Mouse (Mus musculus): ENCODE data around the gene Treml4. TPM values are rescaled to one million over a fixed set of nuclear protein-coding genes. Genes with fewer than 3 reads are reported as not detected.

Gene Treml4
- polyA plus RNA-seq (2016; fragmentation: Nextera tagmentation; extraction: Ambion mirVana): not detected in 2 replicates

DNA sequence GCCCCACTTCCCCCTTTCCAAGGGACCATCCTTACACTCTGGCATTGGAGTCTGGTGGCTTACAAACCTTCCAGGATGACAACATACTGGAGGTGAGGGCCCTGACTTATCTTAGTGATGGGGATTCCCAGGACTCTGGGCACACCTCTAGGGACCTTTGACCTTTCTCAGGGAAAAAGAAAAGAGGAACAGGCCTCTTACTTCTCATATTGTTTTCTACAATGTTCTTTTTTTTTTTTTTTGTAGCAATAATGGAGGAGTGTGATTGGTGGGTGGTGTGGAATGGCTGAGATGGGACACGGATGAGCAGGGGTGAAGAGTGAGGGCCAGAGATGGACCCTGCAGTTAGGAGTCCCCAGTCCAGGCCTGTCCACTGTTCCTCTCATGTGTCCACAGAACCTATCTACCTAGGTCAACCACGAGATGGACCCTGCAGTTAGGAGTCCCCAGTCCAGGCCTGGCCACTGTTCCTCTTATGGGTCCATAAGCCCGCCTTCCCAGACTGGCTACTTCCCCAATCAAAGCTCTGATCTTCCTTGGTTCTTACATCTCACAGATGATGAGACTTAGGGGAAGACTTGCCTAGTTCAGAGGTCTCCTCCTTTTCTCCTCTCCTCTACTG, at the start of gene Treml4:
Gene Treml4, plus strand, starts transcription at position 555 of the 622 bp plus-strand sequence.
- Histone ChIP-seq H3K36me3 (no peaks in the 10 kb centered on the region), H3K27ac (no peak within 1 kb of the TSS), H3K9ac (replicated peaks) (no peak within 1 kb of the TSS), H3K4me3 (replicated peaks) (no peak within 1 kb of the TSS), H3K4me1 (replicated peaks) (no peaks in the 10 kb centered on the region; the same call in 1 of the 2 replicates), H3K4me2 (no peak within 1 kb of the TSS), H3K9me3 (peaks cover 10% of the 10 kb centered on the region), H3K27me3 (no peaks in the 10 kb centered on the region)
- ATAC-seq (ENCODE audit: insufficient number of reproducible peaks, insufficient read depth, low FRiP score, low TSS enrichment, low read depth): no peak
- 86% methylated on average over 3 of the region's 3 CpGs for WGBS

DNA sequence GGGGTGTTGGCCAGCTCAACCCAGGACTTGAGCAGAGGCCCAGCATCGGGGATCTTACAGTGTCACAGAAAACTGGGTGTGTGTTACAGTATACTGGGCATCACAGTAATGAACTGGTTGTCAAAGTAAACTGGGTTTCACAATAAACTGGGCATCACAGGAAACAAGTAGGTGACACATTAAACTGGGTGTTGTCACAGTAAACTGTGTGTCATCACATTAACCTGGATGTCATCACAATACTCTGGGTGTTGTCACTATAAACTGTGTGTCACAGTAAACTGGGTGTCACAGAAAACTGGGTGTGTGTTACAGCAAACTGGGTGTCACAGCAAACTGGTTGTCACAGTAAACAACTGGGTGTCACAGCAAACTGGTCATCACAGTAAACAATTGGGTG, 48.7 kb upstream of the Treml4 start:
- no peaks in the 10 kb centered on the region for H3K36me3 ChIP-seq
- H3K4me1 ChIP-seq (replicated peaks): no peaks in the 10 kb centered on the region
- no peak for ATAC-seq (ENCODE audit: insufficient number of reproducible peaks, insufficient read depth, low FRiP score, low TSS enrichment, low read depth)
- peaks cover 13% of the 10 kb centered on the region for H3K9me3 ChIP-seq
- 93% methylated on average over 1 of the region's 1 CpGs for WGBS
- H3K4me2 ChIP-seq: no peak overlapping the region
- no peaks in the 10 kb centered on the region for H3K27me3 ChIP-seq
- H3K4me3 ChIP-seq (replicated peaks): no peak overlapping the region
- H3K27ac ChIP-seq: no peak overlapping the region
- H3K9ac ChIP-seq (replicated peaks): no peak overlapping the region

DNA sequence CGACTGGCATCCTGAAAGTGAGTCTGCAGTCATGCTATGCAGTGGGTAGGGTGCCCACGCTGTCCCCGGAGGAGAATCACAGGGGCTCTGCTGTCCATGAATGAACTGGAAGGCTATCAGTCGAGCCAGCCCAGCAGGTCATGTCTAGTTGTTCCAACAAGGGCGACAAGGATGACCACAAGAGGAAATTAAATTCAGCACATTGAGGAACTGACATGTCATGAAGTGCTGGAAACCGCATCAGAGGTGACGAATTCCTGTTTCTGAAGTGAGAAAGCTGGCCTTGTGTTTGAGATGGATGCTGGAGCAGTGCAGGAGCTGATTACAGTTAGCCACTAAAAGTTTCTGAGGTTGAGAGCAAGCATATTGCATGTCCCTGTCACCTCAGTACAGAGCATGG, 33.4 kb upstream of the Treml4 start:
- H3K4me3 ChIP-seq (replicated peaks): no peak overlapping the region
- H3K4me2 ChIP-seq: no peak overlapping the region
- H3K9ac ChIP-seq (replicated peaks): no peak overlapping the region
- H3K27me3 ChIP-seq: no peaks in the 10 kb centered on the region
- 89% methylated on average over 7 of the region's 7 CpGs for WGBS
- H3K36me3 ChIP-seq: no peaks in the 10 kb centered on the region
- H3K27ac ChIP-seq: no peak overlapping the region
- H3K4me1 ChIP-seq (replicated peaks): peaks cover 4% of the 10 kb centered on the region; the same call in 1 of the 2 replicates
- no peaks in the 10 kb centered on the region for H3K9me3 ChIP-seq
- no peak for ATAC-seq (ENCODE audit: insufficient number of reproducible peaks, insufficient read depth, low FRiP score, low TSS enrichment, low read depth)

DNA sequence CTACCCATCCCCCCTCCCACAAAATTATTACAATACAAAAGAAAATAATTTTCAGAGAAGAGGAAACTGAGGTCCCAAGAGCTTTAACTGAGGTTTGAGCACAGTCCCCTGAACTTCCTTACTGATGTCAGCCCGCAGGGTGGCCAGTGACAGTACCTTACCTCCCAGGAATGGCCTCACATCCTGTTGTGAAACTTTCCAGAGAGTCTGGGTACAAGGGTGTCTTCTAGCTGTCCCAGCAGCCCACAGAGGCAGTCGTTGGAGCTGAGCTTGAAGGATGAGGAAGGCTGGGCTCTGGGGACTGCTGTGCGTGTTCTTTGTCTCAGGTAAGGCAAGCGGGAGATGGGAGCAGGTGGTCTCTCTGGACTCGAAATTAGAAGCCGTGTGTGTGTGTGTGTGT, 31.6 kb upstream of the Treml4 start, which contains the start of gene Trem1:
Gene Trem1, plus strand, starts transcription at position 251 of the 400 bp plus-strand sequence.
- no peak within 1 kb of the TSS for H3K9ac ChIP-seq (replicated peaks)
- H3K9me3 ChIP-seq: no peaks in the 10 kb centered on the region
- H3K4me3 ChIP-seq (replicated peaks): no peak within 1 kb of the TSS
- H3K36me3 ChIP-seq: no peaks in the 10 kb centered on the region
- no peak for ATAC-seq (ENCODE audit: insufficient number of reproducible peaks, insufficient read depth, low FRiP score, low TSS enrichment, low read depth)
- no peaks in the 10 kb centered on the region for H3K27me3 ChIP-seq
- H3K4me1 ChIP-seq (replicated peaks): peaks cover 9% of the 10 kb centered on the region
- H3K27ac ChIP-seq: no peak within 1 kb of the TSS
- WGBS: 74% methylated on average over 6 of the region's 6 CpGs
- no peak within 1 kb of the TSS for H3K4me2 ChIP-seq

DNA sequence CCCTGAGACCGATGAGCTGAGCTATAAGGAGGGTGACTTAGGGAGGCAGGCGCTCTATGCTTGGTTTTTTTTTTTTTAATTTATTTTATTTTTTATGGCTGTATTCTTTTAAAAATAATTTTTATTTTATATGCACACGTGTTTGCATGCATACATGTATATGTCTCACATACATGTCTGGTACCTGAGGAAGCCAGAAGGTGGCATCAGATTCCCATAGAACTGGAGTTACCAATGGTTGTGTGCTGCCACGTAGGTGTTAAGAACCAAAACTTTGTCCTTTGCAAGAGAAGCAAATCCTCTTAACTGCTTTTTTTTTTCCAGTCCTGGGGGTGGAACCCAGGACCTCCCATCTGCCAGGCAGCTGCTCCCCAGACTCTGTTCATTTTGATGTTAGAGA, 30.3 kb upstream of the Treml4 start:
- no peak for ATAC-seq (ENCODE audit: insufficient number of reproducible peaks, insufficient read depth, low FRiP score, low TSS enrichment, low read depth)
- no peak overlapping the region for H3K9ac ChIP-seq (replicated peaks)
- 87% methylated on average over 4 of the region's 4 CpGs for WGBS

DNA sequence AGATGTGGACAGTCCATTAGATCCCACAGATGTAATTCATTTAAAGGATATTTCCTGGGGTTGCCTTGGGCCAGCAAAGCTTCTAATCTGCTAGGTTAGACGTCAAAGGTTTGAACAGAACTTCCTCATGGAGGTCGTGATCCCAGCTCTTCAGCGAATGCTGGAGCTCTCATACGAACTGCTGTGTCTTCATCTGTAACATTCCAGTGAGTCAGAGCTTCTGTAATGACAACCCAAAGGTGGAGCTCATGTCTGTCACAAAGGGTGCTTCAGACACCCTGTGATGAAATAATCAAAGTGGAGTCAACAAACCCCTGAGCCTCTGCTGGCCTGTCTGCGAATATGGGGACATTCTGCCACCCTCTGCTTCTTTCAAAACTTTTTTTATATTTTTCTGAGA, 29.5 kb upstream of the Treml4 start:
- WGBS: 71% methylated on average over 5 of the region's 5 CpGs
- H3K27me3 ChIP-seq: no peaks in the 10 kb centered on the region
- no peak overlapping the region for H3K27ac ChIP-seq
- ATAC-seq (ENCODE audit: insufficient number of reproducible peaks, insufficient read depth, low FRiP score, low TSS enrichment, low read depth): no peak
- H3K36me3 ChIP-seq: no peaks in the 10 kb centered on the region
- peaks cover 9% of the 10 kb centered on the region for H3K4me1 ChIP-seq (replicated peaks)
- H3K9ac ChIP-seq (replicated peaks): no peak overlapping the region
- no peak overlapping the region for H3K4me2 ChIP-seq
- H3K9me3 ChIP-seq: no peaks in the 10 kb centered on the region
- no peak overlapping the region for H3K4me3 ChIP-seq (replicated peaks)

More for the DNA sequence above, 30.3 kb upstream of the Treml4 start:
- Histone ChIP-seq H3K9me3 (no peaks in the 10 kb centered on the region), H3K27ac (no peak overlapping the region), H3K4me3 (replicated peaks) (no peak overlapping the region), H3K36me3 (no peaks in the 10 kb centered on the region), H3K4me1 (replicated peaks) (peaks cover 9% of the 10 kb centered on the region), H3K4me2 (no peak overlapping the region), H3K27me3 (no peaks in the 10 kb centered on the region)

DNA sequence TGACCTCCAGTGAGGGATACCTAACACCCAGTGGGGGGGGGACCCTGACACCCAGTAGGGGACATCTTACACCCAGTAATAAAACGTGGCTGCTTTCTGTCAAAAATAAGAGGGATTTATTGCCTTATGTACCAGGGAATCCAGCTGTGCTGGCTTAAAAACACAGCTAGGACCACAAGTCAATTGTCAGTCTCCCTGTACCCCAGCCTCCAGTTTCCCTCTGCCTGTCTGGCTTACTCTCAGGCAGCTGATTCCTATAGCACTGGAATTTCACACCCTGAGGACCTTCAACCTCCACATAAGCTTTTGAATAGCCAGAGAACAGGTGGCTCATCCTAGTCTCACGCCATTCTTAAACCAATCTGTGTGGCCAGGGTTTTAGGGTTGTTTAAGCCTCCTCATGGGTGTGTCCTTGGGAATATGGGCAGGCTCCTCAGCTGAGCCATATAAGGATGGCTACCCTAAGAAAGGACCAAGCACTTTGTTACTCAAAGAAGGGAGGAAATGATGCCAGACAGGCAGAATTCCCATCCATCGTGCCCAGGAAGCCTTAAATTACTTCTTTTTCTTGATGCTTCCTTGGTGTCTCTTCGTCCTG, 28.2 kb upstream of the Treml4 start:
- Histone ChIP-seq H3K4me3 (replicated peaks) (no peak overlapping the region), H3K4me2 (no peak overlapping the region), H3K4me1 (replicated peaks) (peaks cover 9% of the 10 kb centered on the region), H3K9me3 (no peaks in the 10 kb centered on the region), H3K36me3 (no peaks in the 10 kb centered on the region), H3K27me3 (no peaks in the 10 kb centered on the region), H3K9ac (replicated peaks) (no peak overlapping the region), H3K27ac (no peak overlapping the region)
- 37% methylated on average over 4 of the region's 4 CpGs for WGBS
- ATAC-seq (ENCODE audit: insufficient number of reproducible peaks, insufficient read depth, low FRiP score, low TSS enrichment, low read depth): peak; percentile 77

DNA sequence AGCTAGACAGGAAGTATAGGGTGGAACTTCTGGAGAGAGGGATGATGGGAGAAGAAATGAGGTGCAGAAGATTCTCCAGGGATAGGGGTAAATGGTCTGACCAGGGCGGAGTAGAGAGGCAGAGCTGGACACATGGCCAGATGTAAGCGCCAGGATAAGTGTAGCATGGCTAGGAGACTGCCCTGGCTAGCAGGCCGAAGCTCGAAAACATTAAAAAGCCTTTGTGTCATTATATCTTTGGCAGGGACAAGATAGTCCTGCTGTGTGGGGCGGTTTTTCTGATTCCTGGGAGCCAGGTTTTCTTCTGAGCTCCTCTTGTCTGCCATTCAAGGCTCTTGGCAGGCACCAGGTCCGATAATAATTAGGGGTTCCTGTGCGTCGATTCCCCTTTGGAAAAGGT, 26.5 kb upstream of the Treml4 start:
- Histone ChIP-seq H3K4me1 (replicated peaks) (peaks cover 6% of the 10 kb centered on the region), H3K9me3 (no peaks in the 10 kb centered on the region), H3K4me2 (no peak overlapping the region), H3K4me3 (replicated peaks) (no peak overlapping the region), H3K27me3 (no peaks in the 10 kb centered on the region), H3K27ac (no peak overlapping the region), H3K9ac (replicated peaks) (no peak overlapping the region), H3K36me3 (no peaks in the 10 kb centered on the region)
- no peak for ATAC-seq (ENCODE audit: insufficient number of reproducible peaks, insufficient read depth, low FRiP score, low TSS enrichment, low read depth)
- 88% methylated on average over 8 of the region's 8 CpGs for WGBS

DNA sequence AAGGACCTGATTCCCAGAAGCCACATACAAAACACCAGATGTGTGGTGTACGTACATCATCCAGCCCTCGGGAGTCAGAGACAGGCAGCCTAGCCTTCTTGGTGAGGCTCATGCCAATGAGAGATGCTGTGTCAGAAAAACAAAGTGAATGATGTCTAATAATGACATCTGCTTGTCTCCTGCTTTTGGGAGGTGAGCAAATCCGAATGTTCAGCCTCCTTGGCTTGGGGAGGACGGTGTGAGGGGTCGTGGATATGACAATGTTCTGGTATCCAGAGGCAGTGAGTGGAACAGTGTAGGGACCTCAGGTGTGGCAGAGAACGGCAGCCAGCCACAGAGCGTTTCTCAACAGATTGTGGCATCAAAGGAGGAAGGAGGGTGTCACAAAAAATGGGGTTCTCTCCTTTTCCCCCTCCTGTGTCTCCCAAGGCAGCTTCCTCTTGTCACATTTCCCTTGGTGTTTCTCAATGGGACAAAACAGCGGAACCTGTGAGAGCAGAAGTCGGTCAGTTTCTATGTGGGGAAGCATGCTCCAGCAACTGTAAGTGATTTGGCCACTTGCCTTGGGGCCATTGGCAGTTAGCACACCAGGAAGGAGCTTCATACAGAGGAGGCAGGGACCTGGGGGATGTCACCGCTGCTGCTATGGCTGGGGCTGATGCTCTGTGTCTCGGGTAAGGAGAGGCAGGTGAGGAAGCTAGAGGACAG, 16.7 kb upstream of the Treml4 start, which contains the start of gene Trem3:
Gene Trem3, plus strand, starts transcription at position 557 of the 708 bp plus-strand sequence.
- Histone ChIP-seq H3K9ac (replicated peaks) (no peak within 1 kb of the TSS), H3K4me3 (replicated peaks) (no peak within 1 kb of the TSS), H3K9me3 (no peaks in the 10 kb centered on the region), H3K4me1 (replicated peaks) (no peaks in the 10 kb centered on the region), H3K27me3 (no peaks in the 10 kb centered on the region), H3K27ac (no peak within 1 kb of the TSS), H3K4me2 (no peak within 1 kb of the TSS), H3K36me3 (no peaks in the 10 kb centered on the region)
- ATAC-seq (ENCODE audit: insufficient number of reproducible peaks, insufficient read depth, low FRiP score, low TSS enrichment, low read depth): no peak
- 82% methylated on average over 11 of the region's 11 CpGs for WGBS

DNA sequence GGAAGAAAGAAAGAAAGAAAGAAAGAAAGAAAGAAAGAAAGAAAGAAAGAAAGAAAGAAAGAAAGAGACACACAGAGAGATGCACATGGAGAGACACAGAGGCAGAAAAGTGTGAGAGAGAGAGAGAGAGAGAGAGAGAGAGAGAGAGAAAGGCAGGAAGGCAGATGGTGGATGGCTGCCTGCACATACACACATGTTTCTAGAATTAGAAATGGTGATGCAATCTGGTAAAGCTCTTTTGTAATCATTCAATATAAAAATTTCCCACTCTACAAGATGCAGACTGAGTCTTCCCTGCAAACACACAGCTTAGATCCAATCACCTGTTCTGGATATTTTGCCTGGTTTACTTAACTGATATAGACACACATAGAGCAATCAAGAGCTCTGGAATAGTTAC, 15.1 kb upstream of the Treml4 start:
- Histone ChIP-seq H3K27ac (no peak overlapping the region), H3K9ac (replicated peaks) (no peak overlapping the region), H3K4me1 (replicated peaks) (no peaks in the 10 kb centered on the region), H3K27me3 (peaks cover 3% of the 10 kb centered on the region; the same call in 1 of the 2 replicates), H3K36me3 (no peaks in the 10 kb centered on the region), H3K4me3 (replicated peaks) (no peak overlapping the region), H3K9me3 (no peaks in the 10 kb centered on the region), H3K4me2 (no peak overlapping the region)
- ATAC-seq (ENCODE audit: insufficient number of reproducible peaks, insufficient read depth, low FRiP score, low TSS enrichment, low read depth): no peak

DNA sequence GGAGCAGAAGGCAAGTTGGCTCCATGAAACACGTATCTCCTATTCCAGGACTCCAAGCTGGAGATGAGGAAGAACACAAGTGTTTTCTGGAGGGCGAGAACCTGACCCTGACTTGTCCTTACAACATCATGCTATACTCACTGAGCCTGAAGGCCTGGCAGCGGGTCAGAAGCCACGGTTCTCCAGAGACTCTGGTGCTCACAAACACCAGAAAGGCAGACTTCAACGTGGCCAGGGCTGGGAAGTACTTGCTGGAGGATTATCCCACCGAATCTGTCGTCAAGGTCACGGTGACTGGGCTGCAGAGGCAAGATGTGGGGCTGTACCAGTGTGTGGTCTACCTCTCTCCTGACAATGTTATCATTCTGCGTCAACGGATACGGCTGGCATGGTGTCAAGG, 14.6 kb upstream of the Treml4 start:
- Histone ChIP-seq H3K4me3 (replicated peaks) (no peak overlapping the region), H3K36me3 (no peaks in the 10 kb centered on the region), H3K4me1 (replicated peaks) (no peaks in the 10 kb centered on the region), H3K9me3 (no peaks in the 10 kb centered on the region), H3K27me3 (peaks cover 4% of the 10 kb centered on the region; the same call in 1 of the 2 replicates), H3K9ac (replicated peaks) (no peak overlapping the region), H3K4me2 (no peak overlapping the region), H3K27ac (no peak overlapping the region)
- ATAC-seq (ENCODE audit: insufficient number of reproducible peaks, insufficient read depth, low FRiP score, low TSS enrichment, low read depth): no peak
- WGBS: 80% methylated on average over 11 of the region's 11 CpGs
